ENCODE assay signal across 7 mouse cellular contexts in the genomic region with DNA sequence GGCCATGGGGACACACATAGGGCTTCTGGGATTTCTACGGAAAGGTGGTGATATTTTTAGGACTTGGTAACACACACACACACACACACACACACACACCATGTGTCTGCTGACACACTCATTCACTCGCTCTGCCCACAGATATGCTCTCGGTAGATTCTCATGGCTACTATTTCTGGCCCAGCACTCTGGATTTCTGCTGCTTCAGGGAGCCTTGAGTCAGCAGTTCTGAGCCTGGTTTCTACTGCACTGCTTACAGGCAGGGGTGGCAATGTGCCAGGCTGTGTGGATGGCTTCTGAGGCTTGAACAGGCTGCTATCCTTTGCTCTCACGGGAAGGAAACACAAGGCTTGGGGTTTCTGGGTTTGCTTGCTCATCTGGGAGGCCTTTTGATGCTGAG.
A peak's percentile ranks its signal among the peaks of the same experiment; 100 is the strongest.
DNase-seq lines count a peak whose midpoint lies in the region; ATAC-seq and TF ChIP-seq lines count a peak whose summit lies in the region.

No protein-coding gene starts in this region.

- no peak overlapping the region for H3K4me3 ChIP-seq in neural tube, embryonic 13.5 days
- H3K4me3 ChIP-seq in heart, embryonic 12.5 days: no peak overlapping the region
- no peak overlapping the region for H3K4me3 ChIP-seq in stomach, postnatal 0 days (ENCODE audit: low read depth, low read length)

- no peaks in the 10 kb centered on the region for H3K36me3 ChIP-seq in neural tube, embryonic 13.5 days
- H3K36me3 ChIP-seq in heart, embryonic 12.5 days: peaks cover 18% of the 10 kb centered on the region
- H3K36me3 ChIP-seq in stomach, postnatal 0 days (ENCODE audit: control insufficient read depth, insufficient read depth, low read length): no peaks in the 10 kb centered on the region

- ATAC-seq in neural tube, embryonic 13.5 days (ENCODE audit: low read depth): no peak
- peak; percentile 60; the same call in 1 of the 2 replicates for ATAC-seq in heart, embryonic 12.5 days (ENCODE audit: insufficient number of reproducible peaks, low FRiP score)
- 0 out of 2 replicates have a peak, but pooled peaks have one; percentile 46 for ATAC-seq in stomach, postnatal 0 days (ENCODE audit: low FRiP score, low TSS enrichment)
- ATAC-seq in erythroid progenitor cell, adult 5-6 weeks (replicated peaks; ENCODE audit: low FRiP score, poor library complexity, severe bottlenecking): no peak

- no peak overlapping the region for H3K4me2 ChIP-seq in neural tube, embryonic 13.5 days
- H3K4me2 ChIP-seq in heart, embryonic 12.5 days: no peak overlapping the region
- no peak overlapping the region for H3K4me2 ChIP-seq in stomach, postnatal 0 days (replicated peaks; ENCODE audit: low read depth)

- no peaks in the 10 kb centered on the region for H3K9me3 ChIP-seq in neural tube, embryonic 13.5 days
- no peaks in the 10 kb centered on the region for H3K9me3 ChIP-seq in heart, embryonic 12.5 days (replicated peaks)
- no peaks in the 10 kb centered on the region for H3K9me3 ChIP-seq in stomach, postnatal 0 days (ENCODE audit: control insufficient read depth, low read length)

- no peak for TF ChIP-seq CTCF in stomach, postnatal 0 days (IDR thresholded peaks at IDR 0.05; ENCODE audit: low read depth)

- 65% methylated on average over 4 of the region's 4 CpGs for WGBS in neural tube, embryonic 13.5 days
- 21% methylated on average over 4 of the region's 4 CpGs for WGBS in heart, embryonic 12.5 days
- WGBS in stomach, postnatal 0 days: 51% methylated on average over 4 of the region's 4 CpGs

- peak overlapping the region; percentile 20; the same call in 1 of the 2 replicates for H3K27ac ChIP-seq in neural tube, embryonic 13.5 days (replicated peaks)
- H3K27ac ChIP-seq in heart, embryonic 12.5 days (ENCODE audit: poor library complexity, severe bottlenecking): peak overlapping the region; percentile 73
- H3K27ac ChIP-seq in stomach, postnatal 0 days (replicated peaks): peak overlapping the region; percentile 40; the same call in 1 of the 2 replicates

- no peaks in the 10 kb centered on the region for H3K27me3 ChIP-seq in neural tube, embryonic 13.5 days
- no peaks in the 10 kb centered on the region for H3K27me3 ChIP-seq in heart, embryonic 12.5 days (replicated peaks)
- H3K27me3 ChIP-seq in stomach, postnatal 0 days (ENCODE audit: control insufficient read depth, insufficient read depth, low read length): no peaks in the 10 kb centered on the region

- no peak for DNase-seq in neural tube, embryonic 10.5 days (ENCODE audit: extremely low spot score, low spot score)
- peak; percentile 80 for DNase-seq in cerebellum, adult 9-11 months
- DNase-seq in layer of hippocampus, postnatal 36 days: peak; percentile 54 to 58
- DNase-seq in stomach, postnatal 0 days (ENCODE audit: low spot score): peak; percentile 29

- TF ChIP-seq EP300 in stomach, postnatal 0 days (optimal IDR thresholded peaks at IDR 0.05): no peak

- no peak overlapping the region for H3K9ac ChIP-seq in neural tube, embryonic 13.5 days
- no peak overlapping the region for H3K9ac ChIP-seq in heart, embryonic 12.5 days
- no peak overlapping the region for H3K9ac ChIP-seq in stomach, postnatal 0 days (ENCODE audit: low read length)

- peaks cover 30% of the 10 kb centered on the region for H3K4me1 ChIP-seq in neural tube, embryonic 13.5 days (replicated peaks)
- H3K4me1 ChIP-seq in heart, embryonic 12.5 days (replicated peaks): peaks cover 43% of the 10 kb centered on the region
- H3K4me1 ChIP-seq in stomach, postnatal 0 days (replicated peaks; ENCODE audit: control insufficient read depth, insufficient read depth): no peaks in the 10 kb centered on the region

Comparison
In these comparisons a context has a peak if more than half of its experiments do, and no peak if none do; other contexts are left out.
1. ATAC-seq: peak in heart, embryonic 12.5 days (single experiment) and stomach, postnatal 0 days (single experiment); none in neural tube, embryonic 13.5 days (single experiment) and erythroid progenitor cell, adult 5-6 weeks (single experiment).
2. H3K27ac ChIP-seq: peak in every context shown above with its lines; median percentile 73 in heart, embryonic 12.5 days; 40 in stomach, postnatal 0 days; 20 in neural tube, embryonic 13.5 days.